Comparison of ENCODE assay signal across 8 mouse cellular contexts in genomic region chr4:109000961-109001360, GRCm38 (mm10). TPM values are rescaled to one million over a fixed set of nuclear protein-coding genes. Genes with fewer than 3 reads are reported as not detected.
DNase-seq lines count a peak whose midpoint lies in the region; ATAC-seq and TF ChIP-seq lines count a peak whose summit lies in the region.

No protein-coding gene starts in this region.

- H3K79me2 ChIP-seq in heart, adult 2 months (replicated peaks; ENCODE audit: control insufficient read depth, insufficient read depth, low read length): no peaks in the 10 kb centered on the region

- TF ChIP-seq POLR2A in heart, adult 2 months (IDR thresholded peaks at IDR 0.05; ENCODE audit: insufficient read depth, low read depth, low read length): no peak
- no peak for TF ChIP-seq POLR2A in olfactory bulb, adult 2 months (IDR thresholded peaks at IDR 0.05; ENCODE audit: insufficient read depth, low read depth, low read length)

- intact Hi-C loops in heart, adult 2 months (cut with DNase I): no loop called here
- intact Hi-C loops in heart, postnatal 10 days (cut with DNase I): no loop called here

- H3K36me3 ChIP-seq in heart, adult 2 months (ENCODE audit: control insufficient read depth, insufficient read depth, low read length): peaks cover 9% of the 10 kb centered on the region
- peaks cover 11% of the 10 kb centered on the region; the same call in 1 of the 2 replicates for H3K36me3 ChIP-seq in embryonic facial prominence, embryonic 15.5 days
- H3K36me3 ChIP-seq in limb, embryonic 12.5 days: peaks cover 17% of the 10 kb centered on the region

- no peak for DNase-seq in heart, adult 2 months
- DNase-seq in heart, postnatal 10 days: no peak
- DNase-seq in adrenal gland, postnatal 4 days (ENCODE audit: low spot score in 2 of 2): no peak
- DNase-seq in layer of hippocampus, postnatal 14 days (ENCODE audit: low spot score in 2 of 2): no peak

- no peaks in the 10 kb centered on the region for H3K27me3 ChIP-seq in heart, adult 2 months (ENCODE audit: control insufficient read depth, insufficient read depth, low read length)
- no peaks in the 10 kb centered on the region for H3K27me3 ChIP-seq in embryonic facial prominence, embryonic 15.5 days
- no peaks in the 10 kb centered on the region for H3K27me3 ChIP-seq in limb, embryonic 12.5 days

- peak overlapping the region; percentile 64 for H3K4me2 ChIP-seq in embryonic facial prominence, embryonic 15.5 days (replicated peaks)
- peak overlapping the region; percentile 81 for H3K4me2 ChIP-seq in limb, embryonic 12.5 days

- no peaks in the 10 kb centered on the region for H3K9me3 ChIP-seq in embryonic facial prominence, embryonic 15.5 days (replicated peaks)
- H3K9me3 ChIP-seq in limb, embryonic 12.5 days: no peaks in the 10 kb centered on the region

- peaks cover 2% of the 10 kb centered on the region for H3K4me1 ChIP-seq in heart, adult 2 months (ENCODE audit: control insufficient read depth, insufficient read depth, low read length)
- H3K4me1 ChIP-seq in embryonic facial prominence, embryonic 15.5 days: peaks cover 18% of the 10 kb centered on the region
- H3K4me1 ChIP-seq in limb, embryonic 12.5 days (replicated peaks): peaks cover 15% of the 10 kb centered on the region
- peaks cover 2% of the 10 kb centered on the region; the same call in 1 of the 2 replicates for H3K4me1 ChIP-seq in olfactory bulb, adult 2 months (ENCODE audit: control insufficient read depth, insufficient read depth, low read length)

- peak; percentile 3 for ATAC-seq in CD4-positive, CD25-positive, alpha-beta regulatory T cell, adult 4 months
- ATAC-seq in embryonic facial prominence, embryonic 15.5 days (ENCODE audit: insufficient number of reproducible peaks, low FRiP score, low TSS enrichment, low read depth): peak; percentile 25
- ATAC-seq in limb, embryonic 12.5 days (ENCODE audit: insufficient number of reproducible peaks, insufficient read depth, low FRiP score, low TSS enrichment, low read depth): no peak

- under 1% methylated on average over 18 of the region's 18 CpGs for WGBS in heart, adult 2 months
- WGBS in embryonic facial prominence, embryonic 15.5 days: under 1% methylated on average over 18 of the region's 18 CpGs
- under 1% methylated on average over 18 of the region's 18 CpGs for WGBS in limb, embryonic 12.5 days
- under 1% methylated on average over 18 of the region's 18 CpGs for WGBS in olfactory bulb, adult 2 months

- peak overlapping the region; percentile 94 for H3K9ac ChIP-seq in heart, adult 2 months (ENCODE audit: low read depth, low read length)
- peak overlapping the region; percentile 87 for H3K9ac ChIP-seq in embryonic facial prominence, embryonic 15.5 days
- H3K9ac ChIP-seq in limb, embryonic 12.5 days (replicated peaks): peak overlapping the region; percentile 84

- H3K27ac ChIP-seq in heart, adult 2 months: peak overlapping the region; percentile 94
- H3K27ac ChIP-seq in embryonic facial prominence, embryonic 15.5 days (replicated peaks): peak overlapping the region; percentile 91
- H3K27ac ChIP-seq in limb, embryonic 12.5 days: peak overlapping the region; percentile 90
- H3K27ac ChIP-seq in olfactory bulb, adult 2 months (ENCODE audit: insufficient read depth, low read depth, low read length): peak overlapping the region; percentile 88

- no peak for TF ChIP-seq CTCF in heart, adult 2 months (IDR thresholded peaks at IDR 0.05)
- no peak for TF ChIP-seq CTCF in olfactory bulb, adult 2 months (IDR thresholded peaks at IDR 0.05; ENCODE audit: insufficient read depth, low read depth, low read length)

- no peak for TF ChIP-seq EP300 in heart, adult 2 months (IDR thresholded peaks at IDR 0.05; ENCODE audit: insufficient read depth, low read depth, low read length)

- peak overlapping the region; percentile 72 for H3K4me3 ChIP-seq in heart, adult 2 months
- peak overlapping the region; percentile 93 for H3K4me3 ChIP-seq in embryonic facial prominence, embryonic 15.5 days (replicated peaks)
- H3K4me3 ChIP-seq in limb, embryonic 12.5 days (replicated peaks): peak overlapping the region; percentile 75
- H3K4me3 ChIP-seq in olfactory bulb, adult 2 months (ENCODE audit: insufficient read depth, low read depth, low read length): peak overlapping the region; percentile 93

RNA-seq across cellular contexts. Expression of gene Nrd1, which starts 0.5 kb away (rescaled TPM):
- 100 to 1,000 TPM; 133 to 145 TPM for total RNA-seq in heart, adult 2 months (2021)
- polyA plus RNA-seq in heart, adult 2 months (2012; rRNA removed): 69.9 and 146 TPM in 2 replicates
- total RNA-seq in heart, postnatal 10 days (2021): 100 to 1,000 TPM in 1 of 2 experiments, 10 to 100 TPM in 1; 88.8 to 101 TPM
- 10 to 100 TPM; 63.9 to 98.2 TPM for polyA plus RNA-seq in CD4-positive, CD25-positive, alpha-beta regulatory T cell, adult 4 months (2017; shearing (Covaris generic))
- polyA plus RNA-seq in embryonic facial prominence, embryonic 15.5 days (2015; fragmentation: Nextera tagmentation; extraction: Ambion mirVana): 72.4 and 75.4 TPM in 2 replicates
- polyA plus RNA-seq in limb, embryonic 12.5 days (2016; fragmentation: Nextera tagmentation; extraction: Ambion mirVana): 84.5 and 97.3 TPM in 2 replicates
- polyA plus RNA-seq in olfactory bulb, adult 2 months (2012; ENCODE audit: insufficient read depth, insufficient read length, low replicate concordance, missing spikeins): 161 TPM in 1 of 2 replicates, not detected in the other
- 100 to 1,000 TPM; 112 to 117 TPM for total RNA-seq in adrenal gland, postnatal 4 days (2021)
- 100 to 1,000 TPM; 132 to 135 TPM for total RNA-seq in layer of hippocampus, postnatal 14 days (2021)
